Mouse (Mus musculus): ENCODE measurements around the gene Cbx2. TPM values are rescaled to one million over a fixed set of nuclear protein-coding genes. Genes with fewer than 3 reads are reported as not detected.

The Cbx2 gene
- total RNA-seq, 2 experiments from 2014 or later = 7.6 to 7.7 TPM

GRCm38 (mm10) chr11:119042466-119043272, 19.9 kb downstream of the Cbx2 start:
- DNase-seq = no peak

- DNase-seq = no peak
Measured at GRCm38 (mm10) chr11:119043273-119043540, 20.4 kb downstream of the Cbx2 start.

GRCm38 (mm10) chr11:119043761-119044550, 21.2 kb downstream of the Cbx2 start:
- DNase-seq = peak in 1 of 2 experiments; percentile 47

- peak in 1 of 2 experiments; percentile 51 for DNase-seq
Measured at GRCm38 (mm10) chr11:119044551-119045337, 22.0 kb downstream of the Cbx2 start.

- peak; percentile 68 to 74 for DNase-seq
Measured at GRCm38 (mm10) chr11:119046601-119047245, 24.0 kb downstream of the Cbx2 start.

- peak in 1 of 2 experiments; percentile 16 for DNase-seq
Measured at GRCm38 (mm10) chr11:119047261-119048132, 24.7 kb downstream of the Cbx2 start.

- DNase-seq = no peak
Measured at GRCm38 (mm10) chr11:119048133-119048510, 25.4 kb downstream of the Cbx2 start.

- DNase-seq = no peak
Measured at GRCm38 (mm10) chr11:119050361-119050760, 27.6 kb downstream of the Cbx2 start.

GRCm38 (mm10) chr11:119051426-119051825, 28.7 kb downstream of the Cbx2 start:
- peak in 1 of 2 experiments; percentile 0 for DNase-seq

GRCm38 (mm10) chr11:119051927-119052660, 29.3 kb downstream of the Cbx2 start:
- peak in 1 of 2 experiments; percentile 30 for DNase-seq

- peak in 1 of 2 experiments; percentile 27 for DNase-seq
Measured at GRCm38 (mm10) chr11:119052661-119053256, 30.0 kb downstream of the Cbx2 start.

- peak; percentile 82 to 84 for DNase-seq
Measured at GRCm38 (mm10) chr11:119053257-119053670, 30.5 kb downstream of the Cbx2 start.

GRCm38 (mm10) chr11:119053738-119054350, 31.1 kb downstream of the Cbx2 start:
- peak in 1 of 2 experiments; percentile 6 for DNase-seq

- peak in 1 of 2 experiments; percentile 50 for DNase-seq
Measured at GRCm38 (mm10) chr11:119054351-119055345, 31.9 kb downstream of the Cbx2 start.

GRCm38 (mm10) chr11:119055571-119056131, 32.9 kb downstream of the Cbx2 start:
- DNase-seq = peak in 1 of 2 experiments; percentile 22

- peak; percentile 49 to 62 for DNase-seq
Measured at GRCm38 (mm10) chr11:119056301-119057211, 33.8 kb downstream of the Cbx2 start.

Measured in adrenal gland, postnatal 36 days (tissue).